Mouse (Mus musculus) CH12.LX (cell line): ENCODE measurements at regions not wholly inside any gene's neighbourhood (a gene's known extent, or its start where the extent isn't known, plus 50 kb on each side); places are given as distances from the start of the nearest gene placed in this dataset.
"Not testable (repeated sequence)": the region's sequence is repeated elsewhere in the genome, so short reads cannot be mapped to it uniquely, and the experiment has no call there.

Source experiments
- DNase-seq: peaks from one replicate; pipeline ENCODE4 v3.0.0-alpha.2; 2013; ENCODE audit errors: extremely low read depth
- H3K27ac ChIP-seq: 2 replicates; pipeline ENCODE4 v1.5.1; 2012; ENCODE audit warnings: low read depth, mild to moderate bottlenecking, control low read depth, moderate library complexity; ENCODE audit not compliant: insufficient read depth
- H3K27me3 ChIP-seq: replicated peaks from 2 replicates; pipeline ENCODE3; 2012; ENCODE audit warnings: inconsistent platforms
- H3K36me3 ChIP-seq, 2 experiments: replicated peaks in 1 of 2; 2 replicates each; pipeline versions ENCODE3 to v1.6.1; 2012; ENCODE audit warnings: inconsistent platforms in 1 of 2, low read length in 1 of 2, mild to moderate bottlenecking in 1 of 2, mixed read lengths in 1 of 2, moderate library complexity in 1 of 2; ENCODE audit not compliant: control insufficient read depth in 1 of 2, insufficient read depth in 1 of 2
- H3K4me1 ChIP-seq, 2 experiments: 2 replicates each; pipeline ENCODE4 v1.6.1; 2012; ENCODE audit warnings: inconsistent platforms in 1 of 2, moderate library complexity in 1 of 2; ENCODE audit not compliant: insufficient read depth in 2 of 2, control insufficient read depth in 1 of 2
- H3K4me2 ChIP-seq: 2 replicates; pipeline ENCODE4 v1.6.1; 2012; ENCODE audit warnings: low read depth, mild to moderate bottlenecking, control low read depth; ENCODE audit not compliant: poor library complexity, insufficient read depth, severe bottlenecking
- H3K4me3 ChIP-seq, 3 experiments: fragments of 150-350 bp in 1 of 3; sonication (generic) in 1 of 3; replicated peaks in 1 of 3; 2 replicates each; pipeline versions ENCODE3 to v1.5.1; 2011 to 2012; ENCODE audit warnings: low read depth in 2 of 3, low read length in 2 of 3, mild to moderate bottlenecking in 2 of 3, moderate library complexity in 2 of 3, control low read depth in 1 of 3, improper control_type of control experiment in 1 of 3, inconsistent platforms in 1 of 3, mixed read lengths in 1 of 3; ENCODE audit not compliant: poor library complexity in 1 of 3
- H3K79me2 ChIP-seq: replicated peaks from 2 replicates; pipeline ENCODE4 v1.6.1; 2012; ENCODE audit warnings: mild to moderate bottlenecking, moderate library complexity; ENCODE audit not compliant: control insufficient read depth, poor library complexity, insufficient read depth, severe bottlenecking; ENCODE audit errors: extremely low read depth
- H3K9ac ChIP-seq: 2 replicates; pipeline ENCODE4 v1.6.1; 2012; ENCODE audit warnings: low read depth, mild to moderate bottlenecking, control low read depth, moderate library complexity; ENCODE audit not compliant: insufficient read depth
- H3K9me3 ChIP-seq: replicated peaks from 2 replicates; pipeline ENCODE3; 2012; ENCODE audit warnings: low read length, inconsistent platforms, mixed read lengths
- BHLHE40 ChIP-seq: IDR thresholded peaks from 2 replicates; pipeline ENCODE4 v1.6.1; 2011; ENCODE audit warnings: mild to moderate bottlenecking, low read depth, low read length, improper control_type of control experiment
- CTCF ChIP-seq, 2 experiments: IDR thresholded peaks in 1 of 2; conservative IDR thresholded peaks in 1 of 2; 2 replicates each; pipeline ENCODE4 v1.5.1; 2011 to 2012; ENCODE audit warnings: low read depth in 2 of 2, low read length in 2 of 2, improper control_type of control experiment in 1 of 2, inconsistent platforms in 1 of 2, mild to moderate bottlenecking in 1 of 2, moderate library complexity in 1 of 2
- E2F4 ChIP-seq: IDR thresholded peaks from 2 replicates; pipeline ENCODE4 v1.6.1; 2011; ENCODE audit warnings: low read depth, low read length, improper control_type of control experiment; ENCODE audit not compliant: insufficient replicate concordance
- ELF1 ChIP-seq: IDR thresholded peaks from 2 replicates; pipeline ENCODE4 v1.6.1; 2014; ENCODE audit warnings: low read depth, mild to moderate bottlenecking, inconsistent platforms, low read length, improper control_type of control experiment
- IRF4 ChIP-seq: IDR thresholded peaks from 2 replicates; pipeline ENCODE4 v1.6.1; 2014; ENCODE audit warnings: low read depth, mild to moderate bottlenecking, inconsistent platforms, low read length, improper control_type of control experiment
- JUN ChIP-seq: IDR thresholded peaks from 2 replicates; pipeline ENCODE4 v1.6.1; 2011; ENCODE audit warnings: low read depth, mild to moderate bottlenecking, low read length, improper control_type of control experiment, moderate library complexity; ENCODE audit not compliant: insufficient read depth
- JUND ChIP-seq: conservative IDR thresholded peaks from 2 replicates; pipeline ENCODE4 v1.6.1; 2011; ENCODE audit warnings: low read depth, low read length, improper control_type of control experiment
- KAT2A ChIP-seq: IDR thresholded peaks from 2 replicates; pipeline ENCODE4 v1.6.1; 2012; ENCODE audit warnings: low read length, improper control_type of control experiment, inconsistent platforms; ENCODE audit not compliant: insufficient replicate concordance
- MAZ ChIP-seq: IDR thresholded peaks from 2 replicates; pipeline ENCODE4 v1.6.1; 2012; ENCODE audit warnings: low read depth, mild to moderate bottlenecking, inconsistent platforms, low read length, improper control_type of control experiment, moderate library complexity
- MXI1 ChIP-seq: IDR thresholded peaks from 2 replicates; pipeline ENCODE4 v1.6.1; 2011; ENCODE audit warnings: mild to moderate bottlenecking, low read depth, low read length, improper control_type of control experiment
- NRF1 ChIP-seq: IDR thresholded peaks from 2 replicates; pipeline ENCODE4 v1.6.1; 2014; ENCODE audit warnings: low read depth, mild to moderate bottlenecking, inconsistent platforms, low read length, improper control_type of control experiment, moderate library complexity
- PAX5 ChIP-seq: IDR thresholded peaks from 2 replicates; pipeline ENCODE4 v1.6.1; 2012; ENCODE audit warnings: low read length, inconsistent platforms, mixed read lengths
- POLR2A ChIP-seq: IDR thresholded peaks from 2 replicates; pipeline ENCODE4 v1.6.1; 2011; ENCODE audit warnings: low read depth, mild to moderate bottlenecking, improper control_type of control experiment, low read length
- RAD21 ChIP-seq: IDR thresholded peaks from 2 replicates; pipeline ENCODE4 v1.6.1; 2011; ENCODE audit warnings: low read depth, mild to moderate bottlenecking, low read length, improper control_type of control experiment, moderate library complexity
- SMC3 ChIP-seq: IDR thresholded peaks from 2 replicates; pipeline ENCODE4 v1.6.1; 2011; ENCODE audit warnings: low read depth, low read length, improper control_type of control experiment
- TBP ChIP-seq: conservative IDR thresholded peaks from 2 replicates; pipeline ENCODE4 v1.6.1; 2011; ENCODE audit warnings: low read depth, low read length, improper control_type of control experiment
- ZMIZ1 ChIP-seq: IDR thresholded peaks from 2 replicates; pipeline ENCODE4 v1.6.1; 2012; ENCODE audit warnings: low read depth, mild to moderate bottlenecking, inconsistent platforms, low read length, improper control_type of control experiment
- dilution Hi-C: fragments of 300-500 bp; cut with MboI; formaldehyde crosslinking; loops from 2 replicates; pipeline ENCODE4 v1.14.3; 2020; ENCODE audit warnings: low sequenced_read_pairs; ENCODE audit not compliant: extremely low pct_unique_long_range_greater_than_20kb, extremely low pct_ligation_motif_present
- in situ Hi-C: fragments of 300-500 bp; cut with MboI; formaldehyde crosslinking; loops from 3 replicates; pipeline ENCODE4 v1.14.3; 2019; ENCODE audit warnings: low sequenced_read_pairs, low pct_ligation_motif_present, low pct_unique_long_range_greater_than_20kb, mixed read lengths

DNA sequence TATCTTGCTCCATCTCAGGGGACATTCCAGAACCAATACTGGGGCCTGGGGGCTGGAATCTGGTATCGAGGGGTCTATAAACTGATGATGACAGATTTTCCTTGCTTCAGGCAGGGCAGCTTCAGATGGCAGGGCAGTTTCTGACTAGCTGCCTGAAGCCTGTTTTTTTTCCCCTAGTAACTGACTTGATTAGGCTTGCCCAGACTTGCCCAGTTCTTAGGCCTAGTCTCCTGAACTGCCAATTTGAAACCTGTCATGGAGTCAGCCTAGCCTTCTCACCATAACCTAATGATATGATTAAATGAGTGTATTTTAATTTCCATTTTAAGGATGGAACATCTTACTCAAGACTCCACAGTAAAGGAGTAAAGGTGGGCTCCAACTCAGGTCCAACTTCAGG lies 591.2 kb downstream of the Cntn3 start:
- no peak for TF ChIP-seq RAD21
- TF ChIP-seq TBP = no peak
- no peak for TF ChIP-seq JUN
- TF ChIP-seq ELF1 = no peak
- no peak for TF ChIP-seq ZMIZ1
- no peak for TF ChIP-seq MAZ
- TF ChIP-seq SMC3 = no peak
- TF ChIP-seq NRF1 = no peak
- TF ChIP-seq IRF4 = no peak
- peaks cover 28% of the 10 kb centered on the region for H3K9me3 ChIP-seq
- H3K79me2 ChIP-seq = no peaks in the 10 kb centered on the region
- dilution Hi-C loops (no loop called here), in situ Hi-C loops (no loop called here)
- H3K27ac ChIP-seq = no peak overlapping the region
- no peaks in the 10 kb centered on the region for H3K27me3 ChIP-seq
- H3K4me1 ChIP-seq = no peaks in the 10 kb centered on the region
- H3K36me3 ChIP-seq = no peaks in the 10 kb centered on the region
- no peak overlapping the region for H3K9ac ChIP-seq
- H3K4me3 ChIP-seq = no peak overlapping the region
- no peak for DNase-seq
- no peak overlapping the region for H3K4me2 ChIP-seq

DNA sequence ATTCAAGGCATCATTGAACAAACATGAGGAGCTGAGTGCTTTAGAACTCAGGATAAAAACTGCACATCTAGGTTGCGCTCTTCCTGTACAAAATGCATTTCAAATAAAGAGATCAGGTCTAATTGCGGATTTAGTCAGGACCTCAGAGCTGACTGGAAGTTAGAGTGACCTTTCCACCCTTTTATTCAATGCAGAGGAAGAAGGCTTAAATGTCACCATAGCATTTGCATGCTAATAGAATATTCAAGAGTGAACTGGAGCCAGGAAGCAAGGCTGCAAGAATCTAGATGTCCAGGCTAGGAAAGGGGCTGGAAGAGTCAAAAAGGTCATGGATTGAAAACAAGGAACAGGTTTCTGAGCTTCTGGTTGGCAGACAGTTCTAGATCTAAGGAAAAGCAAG lies 593.7 kb downstream of the Cntn3 start:
- H3K27ac ChIP-seq = no peak overlapping the region
- H3K9me3 ChIP-seq = peaks cover 37% of the 10 kb centered on the region
- dilution Hi-C loops = no loop called here
- no peaks in the 10 kb centered on the region for H3K79me2 ChIP-seq
- no peaks in the 10 kb centered on the region for H3K4me1 ChIP-seq
- in situ Hi-C loops = no loop called here
- H3K4me2 ChIP-seq = no peak overlapping the region
- H3K9ac ChIP-seq = no peak overlapping the region
- H3K36me3 ChIP-seq = no peaks in the 10 kb centered on the region
- H3K27me3 ChIP-seq = no peaks in the 10 kb centered on the region
- no peak for TF ChIP-seq POLR2A
- no peak for TF ChIP-seq BHLHE40
- no peak for TF ChIP-seq MXI1
- no peak for TF ChIP-seq PAX5
- no peak for TF ChIP-seq JUND
- H3K4me3 ChIP-seq = no peak overlapping the region
- DNase-seq = no peak

DNA sequence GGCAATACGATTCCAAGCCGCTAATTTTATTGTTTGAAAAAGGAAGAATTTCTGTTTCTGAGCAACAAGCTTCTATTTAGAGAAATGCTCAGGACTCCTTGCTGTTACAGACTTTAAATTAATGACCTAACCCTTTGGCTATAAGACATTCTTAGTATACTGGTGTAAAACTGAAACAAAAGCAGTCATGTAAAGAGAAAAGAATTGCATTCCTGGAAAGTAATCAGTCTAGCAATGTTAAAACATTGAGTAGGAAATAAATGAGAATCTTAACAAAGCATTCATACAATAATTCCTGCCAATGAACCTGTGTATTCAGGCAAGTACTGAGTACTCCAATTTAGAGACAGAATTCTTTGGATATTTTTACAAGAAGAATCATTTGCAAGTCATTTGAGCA lies 587.2 kb upstream of the Pdzrn3 start:
- in situ Hi-C loops = no loop called here
- dilution Hi-C loops = no loop called here
- Histone ChIP-seq H3K4me3 (no peak overlapping the region), H3K4me1 (no peaks in the 10 kb centered on the region), H3K4me2 (no peak overlapping the region), H3K36me3 (no peaks in the 10 kb centered on the region), H3K27me3 (no peaks in the 10 kb centered on the region), H3K79me2 (no peaks in the 10 kb centered on the region), H3K27ac (no peak overlapping the region), H3K9ac (no peak overlapping the region), H3K9me3 (peaks cover 5% of the 10 kb centered on the region)
- no peak for DNase-seq
- TF ChIP-seq CTCF (conservative IDR thresholded peaks at IDR 0.05 in 1 of 2, IDR thresholded peaks at IDR 0.05 in 1 of 2; ENCODE audit: low read depth in 2 of 2, low read length in 2 of 2) (no peak), E2F4 (no peak), KAT2A (no peak)

DNA sequence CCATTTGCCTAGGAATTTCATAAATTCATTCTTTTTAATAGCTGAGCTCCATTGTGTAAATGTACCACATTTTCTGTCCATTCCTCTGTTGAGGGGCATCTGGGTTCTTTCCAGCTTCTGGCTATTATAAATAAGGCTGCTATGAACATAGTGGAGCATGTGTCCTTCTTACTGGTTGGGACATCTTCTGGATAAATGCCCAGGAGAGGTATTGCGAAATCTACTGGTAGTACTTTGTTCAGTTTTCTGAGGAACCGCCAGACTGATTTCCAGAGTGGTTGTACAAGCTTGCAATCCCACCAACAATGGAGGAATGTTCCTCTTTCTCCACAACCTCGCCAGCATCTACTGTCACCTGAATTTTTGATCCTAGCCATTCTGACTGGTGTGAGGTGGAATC lies 583.8 kb upstream of the Pdzrn3 start:
- H3K9ac ChIP-seq, H3K27ac ChIP-seq, H3K36me3 ChIP-seq, H3K27me3 ChIP-seq, in situ Hi-C loops, H3K79me2 ChIP-seq, H3K4me2 ChIP-seq, dilution Hi-C loops, DNase-seq, H3K4me1 ChIP-seq, H3K9me3 ChIP-seq, H3K4me3 ChIP-seq: not testable (repeated sequence)
